Mouse (Mus musculus) embryo, embryonic 11 days (tissue): ENCODE results near the gene Nr2f6.

Source experiments
- DNase-seq: peaks from one replicate; pipeline ENCODE4 v3.0.0-alpha.2; 2015

Nr2f6 gene

DNA sequence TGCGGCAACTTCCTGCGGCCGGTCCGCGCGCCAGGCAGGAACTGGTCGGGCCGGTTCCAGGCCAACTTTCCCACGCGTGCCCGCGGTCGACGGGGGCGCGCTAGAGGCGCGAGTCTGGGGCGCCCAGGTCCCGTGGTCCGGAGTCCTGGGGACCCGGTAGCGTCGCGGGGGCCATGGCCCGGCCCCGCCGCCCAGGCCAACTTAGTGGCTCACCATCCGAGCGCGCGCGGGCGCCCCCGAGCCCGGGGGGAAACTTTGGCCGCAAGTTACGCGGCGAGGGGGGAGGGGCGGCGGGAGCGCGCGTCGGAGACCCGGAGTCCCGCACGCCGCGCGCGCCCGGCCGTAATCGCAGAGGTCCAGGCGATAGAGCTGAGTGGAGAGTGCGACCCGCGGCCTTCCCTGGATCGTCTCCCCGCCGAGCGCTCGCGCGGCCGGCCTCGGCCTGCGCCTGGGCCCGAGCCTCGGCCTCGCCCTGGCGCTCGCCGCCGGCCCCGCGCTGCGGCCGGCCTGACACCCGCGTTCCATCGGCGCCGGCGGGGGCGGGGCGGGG lies at the start of gene Nr2f6:
Gene Nr2f6, minus strand, starts transcription at position 540 of the 550 bp plus-strand sequence.
- peak; percentile 90 for DNase-seq

DNA sequence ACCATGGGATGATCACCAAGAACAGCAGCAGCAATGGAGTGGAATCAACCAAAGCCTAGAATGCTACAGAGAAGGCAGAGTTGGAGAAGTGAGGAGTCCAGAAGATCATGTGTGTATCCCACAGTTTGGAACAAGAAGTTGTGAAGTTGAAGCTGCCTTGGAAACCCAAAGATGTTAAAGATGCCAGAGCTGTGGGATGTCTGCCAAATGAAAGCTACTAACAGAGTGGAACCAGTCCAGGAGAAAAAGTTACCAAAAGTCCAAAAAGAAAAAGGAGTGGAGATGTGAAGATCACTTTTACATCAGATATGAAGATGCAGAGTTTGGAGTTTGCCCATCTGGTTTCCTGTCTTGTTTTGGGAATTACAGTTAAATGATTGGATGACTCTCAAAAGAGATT lies 40.4 kb upstream of the Nr2f6 start:
- no peak for DNase-seq

DNA sequence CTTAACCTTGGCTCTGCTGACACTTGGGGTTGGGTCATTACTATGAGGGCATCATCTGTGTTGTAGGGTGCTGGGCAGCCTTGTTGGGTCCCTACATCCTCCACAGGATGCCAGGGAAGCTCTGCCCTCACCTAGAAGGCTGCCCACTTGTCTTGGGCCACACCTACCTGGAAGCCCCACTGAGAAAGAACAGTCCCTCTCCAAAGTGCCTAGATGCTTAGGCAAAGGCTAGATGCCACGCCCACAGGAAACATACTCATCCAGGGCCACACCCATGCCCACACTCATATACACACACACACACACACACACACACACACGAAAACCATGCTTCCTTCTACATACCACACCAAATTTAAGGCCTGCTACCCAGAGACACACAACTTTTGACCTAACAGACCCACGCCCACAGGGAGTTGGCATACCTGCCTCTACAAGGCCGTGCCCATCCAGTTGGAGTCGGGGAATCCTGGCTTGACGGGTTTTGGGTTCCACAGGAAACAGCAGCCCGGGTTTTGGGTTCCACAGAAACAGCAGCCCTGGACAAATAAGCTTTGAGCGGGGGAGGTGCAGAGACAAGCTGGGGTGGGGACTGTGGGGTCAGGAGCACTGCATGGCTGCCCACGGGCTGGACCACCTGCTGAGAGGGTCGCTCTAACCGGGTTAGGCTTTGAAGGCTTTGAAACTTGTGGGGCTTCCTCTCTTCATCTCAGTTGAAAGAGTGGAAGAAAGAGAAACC lies 29.9 kb upstream of the Nr2f6 start:
- DNase-seq: no peak

DNA sequence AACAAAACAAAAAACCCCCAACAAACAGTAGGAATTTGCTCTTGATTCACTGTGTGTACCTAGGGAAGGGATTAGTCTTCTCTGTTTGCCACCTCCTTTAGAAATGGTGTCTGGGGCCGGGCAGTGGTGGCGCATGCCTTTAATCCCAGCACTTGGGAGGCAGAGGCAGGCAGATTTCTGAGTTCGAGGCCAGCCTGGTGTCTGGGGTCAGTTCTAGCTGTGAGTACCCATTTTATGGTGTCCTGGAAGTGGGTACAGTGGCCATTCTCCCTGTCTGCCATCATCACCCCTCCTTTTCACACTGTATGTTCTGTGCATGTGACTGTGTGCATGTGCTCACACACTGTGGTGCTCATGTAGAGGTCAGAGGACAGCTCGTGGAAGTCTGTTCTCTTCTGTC lies 26.5 kb upstream of the Nr2f6 start:
- no peak for DNase-seq

DNA sequence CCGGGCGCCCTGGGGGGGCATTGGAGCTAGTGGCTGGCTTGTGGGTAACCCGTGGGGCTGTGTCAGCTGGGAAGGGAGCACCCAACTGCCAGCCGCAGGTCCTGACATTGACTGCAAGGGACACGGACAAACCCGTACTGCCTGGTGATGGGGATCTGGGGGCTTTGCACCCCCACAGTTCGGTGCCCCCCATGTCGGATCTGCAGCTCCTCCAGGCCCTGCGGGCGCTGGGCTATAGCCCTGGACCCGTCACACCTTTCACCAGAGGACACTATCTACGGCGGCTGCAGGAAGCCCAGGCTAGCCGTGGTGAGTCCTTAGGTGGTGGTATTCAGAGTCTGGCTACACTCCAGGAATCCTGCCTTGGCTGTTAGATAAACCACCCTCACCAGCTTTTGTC lies 25.7 kb upstream of the Nr2f6 start:
- DNase-seq: no peak

DNA sequence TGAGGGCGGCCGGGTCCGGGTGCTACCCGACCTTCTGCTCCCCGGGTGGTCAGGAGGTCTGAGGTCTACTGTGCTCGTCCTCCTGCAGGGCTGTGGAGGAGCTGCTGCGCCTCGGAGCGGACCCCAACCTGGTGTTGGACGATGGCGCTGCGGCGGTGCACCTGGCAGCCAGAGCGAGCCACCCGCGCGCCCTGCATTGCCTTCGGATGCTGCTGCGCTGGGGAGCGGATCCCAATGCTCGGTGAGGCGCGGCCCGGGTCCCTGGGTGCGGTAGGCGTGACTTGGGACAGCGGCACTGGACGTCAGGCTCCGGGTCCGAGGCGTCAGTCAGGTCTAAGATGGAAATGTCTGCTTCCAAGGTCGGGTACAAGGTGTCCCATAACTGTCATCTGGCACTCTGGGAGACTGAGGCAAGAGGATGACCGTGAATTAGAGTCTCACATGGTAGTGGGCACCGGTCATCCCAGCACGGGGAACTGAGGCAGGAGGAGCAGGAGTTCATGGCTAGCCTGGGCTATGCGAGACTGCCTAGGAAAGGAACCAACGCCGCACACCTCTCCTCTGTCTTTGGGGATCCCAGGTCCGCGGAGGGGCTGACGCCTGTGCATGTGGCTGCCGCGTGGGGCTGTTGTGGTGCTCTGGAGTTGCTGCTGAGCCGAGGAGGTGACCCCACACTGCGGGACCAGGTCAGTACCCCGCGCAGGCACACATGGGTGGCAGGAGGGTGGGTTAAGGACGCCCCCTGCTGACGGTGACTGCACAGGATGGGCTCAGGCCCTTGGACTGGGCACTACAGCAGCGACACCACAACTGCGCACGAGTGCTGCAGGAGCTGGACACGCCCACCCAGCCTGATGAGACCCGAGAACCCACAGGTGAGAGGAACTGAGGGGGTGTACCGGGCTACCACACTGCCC lies 24.6 kb upstream of the Nr2f6 start:
- peak; percentile 86 for DNase-seq

DNA sequence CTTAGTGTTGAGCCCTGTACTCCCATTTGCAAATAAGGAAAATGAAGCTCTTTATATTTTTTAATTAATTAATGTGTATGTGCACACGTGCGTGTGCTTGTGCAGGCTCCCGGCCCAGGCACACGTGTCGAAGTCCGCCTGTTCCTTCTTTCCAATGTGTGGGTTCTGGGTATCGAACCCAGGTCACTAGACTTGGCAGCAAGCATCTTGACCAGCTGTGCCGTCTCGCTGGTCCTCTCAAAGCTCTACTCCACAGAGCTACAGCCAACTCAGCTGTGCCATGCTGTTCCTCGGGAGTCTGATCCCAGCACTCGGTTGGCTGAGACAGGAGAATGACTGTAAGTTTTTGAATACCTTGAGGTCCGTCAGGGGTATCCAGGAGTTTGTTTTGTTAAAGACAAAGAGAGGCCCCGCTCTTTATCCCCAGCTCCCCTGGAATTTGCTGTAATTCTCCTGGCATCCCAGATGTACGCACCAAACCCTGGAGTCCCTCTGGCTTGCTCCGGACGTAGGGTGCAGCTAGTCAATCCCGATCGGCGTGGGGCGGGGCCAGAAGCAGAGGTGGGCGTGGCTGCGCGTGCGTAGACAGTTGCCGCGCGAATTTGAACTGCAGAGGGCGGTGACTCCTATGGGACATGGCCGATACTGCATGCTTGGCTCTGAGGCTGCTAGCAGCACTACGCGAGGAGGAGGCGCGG lies 23.8 kb upstream of the Nr2f6 start, which contains the start of gene Ankle1:
Gene Ankle1, plus strand, starts transcription at position 610 of the 698 bp plus-strand sequence.
- DNase-seq: peak; percentile 96

DNA sequence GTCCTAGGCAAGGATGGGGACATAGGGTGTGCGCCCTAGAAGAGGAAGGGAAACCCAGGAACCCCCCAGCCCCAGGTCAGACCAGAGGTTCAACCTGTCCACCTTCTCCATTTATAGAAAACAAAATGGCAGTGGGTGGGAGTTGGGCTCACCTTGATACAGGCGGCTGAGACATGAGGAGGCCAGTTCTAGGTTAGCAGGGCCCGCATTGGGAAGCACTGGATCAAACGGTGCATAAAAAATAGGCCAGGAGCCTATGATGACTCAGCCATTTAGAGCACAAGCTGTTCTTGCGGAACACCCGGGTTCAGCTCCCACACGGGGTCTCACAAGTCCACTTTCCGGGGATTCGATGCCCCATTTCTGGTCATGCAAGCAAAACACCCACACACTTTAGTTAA lies 23.2 kb upstream of the Nr2f6 start:
- DNase-seq: peak; percentile 23

DNA sequence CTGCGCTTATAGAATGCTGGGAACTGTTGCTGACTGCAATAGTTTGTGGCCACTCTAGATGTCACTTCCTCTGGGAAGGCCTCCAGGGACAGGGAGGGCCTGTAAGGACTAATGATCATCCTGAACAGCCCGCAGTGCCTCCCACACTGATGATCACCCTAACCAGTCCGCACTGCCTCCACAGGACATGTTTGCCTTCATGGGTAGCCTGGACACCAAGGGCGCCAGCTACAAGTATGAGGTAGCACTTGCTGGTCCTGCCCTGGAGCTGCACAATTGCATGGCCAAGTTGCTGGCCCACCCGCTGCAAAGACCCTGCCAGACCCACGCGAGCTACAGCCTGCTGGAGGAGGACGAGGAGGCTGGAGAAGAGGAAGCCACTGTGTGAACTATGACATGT lies 22.3 kb upstream of the Nr2f6 start:
- DNase-seq: no peak

DNA sequence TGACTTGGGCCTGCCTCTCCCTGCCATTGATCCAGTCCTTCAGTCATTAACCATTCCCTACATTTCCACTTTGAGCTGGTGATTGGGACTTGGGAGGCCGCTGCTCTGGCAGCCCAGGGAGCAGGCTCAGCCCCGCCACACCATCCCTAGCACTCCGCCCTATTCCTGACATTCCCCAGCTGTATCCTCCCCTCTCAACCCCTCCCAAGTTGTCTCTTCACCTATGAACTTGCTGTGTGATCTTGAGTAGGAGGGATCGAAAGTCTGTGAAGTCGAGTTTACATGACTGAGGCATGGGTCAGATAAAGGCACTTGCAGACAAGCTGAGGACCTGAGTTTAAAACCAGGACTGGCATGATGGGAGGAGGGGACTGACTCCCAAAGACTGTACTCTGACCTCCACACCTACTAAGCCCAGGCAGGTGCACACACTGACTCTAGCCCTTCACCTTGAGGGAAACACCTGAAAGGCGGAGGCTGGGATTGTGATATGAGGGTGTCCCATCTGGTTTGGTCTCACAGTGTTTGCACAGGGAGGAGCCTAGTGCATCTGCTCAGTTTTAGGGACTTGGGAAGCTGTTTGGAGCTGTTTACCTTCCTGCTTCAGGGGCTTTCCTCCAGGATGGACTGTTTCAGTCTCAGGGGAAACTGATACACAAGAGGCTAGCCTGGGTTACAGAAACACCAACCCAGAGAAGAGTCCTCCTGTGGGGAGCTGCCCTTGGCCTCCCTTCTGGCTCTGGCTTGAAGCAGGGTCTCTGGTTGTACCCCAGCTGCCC lies 21.5 kb upstream of the Nr2f6 start:
- no peak for DNase-seq

DNA sequence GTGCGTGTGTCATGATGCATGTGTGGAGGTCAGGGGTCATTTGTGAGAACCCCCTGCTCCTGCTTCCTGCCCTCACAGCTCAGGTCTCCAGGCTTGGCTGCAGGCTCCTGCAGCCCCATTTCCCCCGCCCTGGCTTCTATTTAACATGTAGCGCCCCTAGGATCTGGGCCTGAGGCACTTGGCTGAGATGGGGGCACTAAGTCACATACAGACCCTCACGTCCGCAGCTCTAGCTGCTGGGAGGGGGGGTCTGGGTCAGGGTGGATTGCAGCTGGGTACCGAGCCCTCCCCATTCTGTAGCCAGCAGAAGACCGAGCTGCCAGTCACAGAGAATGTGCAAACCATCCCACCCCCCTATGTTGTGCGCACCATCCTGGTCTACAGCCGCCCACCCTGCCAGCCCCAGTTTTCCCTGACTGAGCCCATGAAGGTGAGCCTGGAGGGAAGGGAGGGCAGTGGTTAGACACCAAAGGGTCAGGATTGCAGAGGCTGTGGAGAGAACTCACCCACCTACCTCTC lies 20.7 kb upstream of the Nr2f6 start:
- DNase-seq: no peak

DNA sequence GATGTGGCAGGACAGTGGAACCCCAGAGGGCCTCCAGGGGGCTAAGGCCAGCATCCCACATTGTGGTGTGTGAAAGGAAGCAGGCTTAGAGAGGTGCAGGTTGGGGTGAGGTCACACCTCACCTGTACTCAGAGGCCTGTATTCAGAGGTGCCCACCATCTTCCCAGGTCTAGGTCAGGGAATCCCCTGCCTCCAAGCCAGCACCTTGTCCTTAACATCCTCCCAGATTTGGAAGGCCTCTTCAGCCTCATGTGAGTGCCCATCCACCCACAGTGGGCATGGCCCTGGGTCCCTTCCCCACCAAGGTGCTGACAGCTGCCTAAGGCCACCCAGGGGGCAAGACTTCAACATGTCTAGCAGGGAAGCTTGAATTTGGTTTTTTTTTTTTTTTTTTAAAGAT lies 19.7 kb upstream of the Nr2f6 start:
- no peak for DNase-seq

DNA sequence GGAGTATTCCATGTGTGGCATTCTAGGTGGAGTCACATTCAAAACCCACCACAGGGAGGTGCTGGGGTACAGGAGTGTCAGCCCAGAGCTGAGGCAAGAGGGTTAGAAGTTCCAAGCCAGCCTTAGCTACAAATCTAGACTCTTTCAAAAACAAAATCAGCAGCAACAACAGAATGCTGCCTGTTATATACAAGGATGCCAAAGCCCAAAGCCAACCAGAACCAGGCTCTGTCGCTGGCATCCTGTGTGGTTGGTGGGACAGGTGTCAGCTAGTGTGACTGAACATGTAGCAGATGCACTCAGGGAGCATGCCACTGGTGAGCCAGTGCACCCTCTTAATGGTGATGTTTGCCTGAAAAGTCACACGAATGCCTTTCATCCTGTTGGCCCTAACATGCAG lies 19.1 kb upstream of the Nr2f6 start:
- no peak for DNase-seq

DNA sequence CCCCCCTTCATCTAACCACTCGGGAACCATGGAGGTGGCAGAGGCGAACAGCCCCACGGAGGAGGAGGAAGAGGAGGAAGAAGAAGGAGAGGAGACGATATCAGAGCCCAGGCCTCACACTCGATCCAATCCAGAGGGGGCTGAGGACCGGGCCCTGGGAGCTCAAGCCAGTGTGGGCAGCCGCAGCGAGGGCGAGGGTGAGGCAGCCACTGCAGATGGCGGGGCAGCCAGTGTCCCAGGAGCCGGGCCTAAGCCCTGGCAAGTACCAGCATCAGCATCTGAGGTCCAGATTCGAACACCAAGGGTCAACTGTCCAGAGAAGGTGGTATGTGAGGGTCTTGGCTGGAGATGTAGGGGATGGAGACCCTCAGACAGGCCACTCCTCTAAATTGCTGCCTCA lies 15.9 kb upstream of the Nr2f6 start:
- no peak for DNase-seq

DNA sequence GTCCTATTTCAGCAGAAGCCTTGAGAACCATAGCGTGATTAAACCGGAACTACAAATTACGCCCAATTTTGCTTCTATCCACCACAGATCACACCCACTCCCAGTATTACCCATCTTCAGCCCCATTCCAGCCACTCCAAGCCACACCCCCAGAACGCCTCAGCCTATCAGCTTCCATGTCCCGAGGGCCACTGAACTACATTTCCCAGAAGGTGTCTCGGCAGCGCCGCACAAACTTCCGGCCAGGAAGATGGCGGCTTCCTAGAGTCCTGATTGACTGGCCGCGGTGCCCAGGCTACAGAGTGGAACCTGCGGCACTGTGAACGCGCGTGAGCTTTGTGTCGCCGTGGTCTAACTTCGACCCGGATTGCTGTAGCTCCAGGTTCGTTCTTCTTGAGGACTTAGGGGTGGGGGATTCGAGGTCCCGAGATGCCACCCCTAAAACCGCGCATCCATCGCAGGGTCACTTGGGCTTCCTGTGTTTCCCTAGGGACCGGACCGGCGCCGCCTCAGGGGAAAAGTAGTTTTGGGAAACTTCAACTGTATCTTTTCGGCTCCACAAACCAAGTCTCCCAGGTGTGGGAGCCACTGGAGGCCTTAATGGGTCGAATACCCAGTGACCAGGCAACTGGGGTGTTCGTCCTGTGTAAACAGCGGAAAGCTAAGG lies 15.0 kb upstream of the Nr2f6 start, which contains the start of gene Babam1:
Gene Babam1, plus strand, starts transcription at position 223 of the 667 bp plus-strand sequence.
- peak; percentile 96 for DNase-seq

DNA sequence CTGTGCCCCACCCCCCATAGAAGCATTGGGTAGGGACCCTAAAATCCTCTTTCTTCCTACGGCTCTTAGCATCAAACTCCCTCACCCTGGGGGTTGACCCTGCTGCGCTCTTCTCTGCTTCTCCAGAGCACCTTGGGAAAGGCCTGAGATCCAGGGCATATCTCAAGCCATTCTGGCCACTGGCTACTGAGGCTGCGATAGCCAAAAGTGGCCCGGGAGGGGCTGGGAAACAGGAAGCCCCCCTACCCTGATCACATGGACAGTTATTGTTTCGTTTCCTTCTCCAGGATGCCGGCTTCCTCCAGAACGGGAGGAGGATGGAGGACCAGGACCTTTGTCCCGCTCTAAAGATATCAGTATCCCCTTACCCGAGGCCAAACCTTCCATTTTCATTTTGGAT lies 13.9 kb upstream of the Nr2f6 start, which contains the start of gene Ushbp1:
Gene Ushbp1, minus strand, starts transcription at position 174 of the 400 bp plus-strand sequence.
- no peak for DNase-seq

DNA sequence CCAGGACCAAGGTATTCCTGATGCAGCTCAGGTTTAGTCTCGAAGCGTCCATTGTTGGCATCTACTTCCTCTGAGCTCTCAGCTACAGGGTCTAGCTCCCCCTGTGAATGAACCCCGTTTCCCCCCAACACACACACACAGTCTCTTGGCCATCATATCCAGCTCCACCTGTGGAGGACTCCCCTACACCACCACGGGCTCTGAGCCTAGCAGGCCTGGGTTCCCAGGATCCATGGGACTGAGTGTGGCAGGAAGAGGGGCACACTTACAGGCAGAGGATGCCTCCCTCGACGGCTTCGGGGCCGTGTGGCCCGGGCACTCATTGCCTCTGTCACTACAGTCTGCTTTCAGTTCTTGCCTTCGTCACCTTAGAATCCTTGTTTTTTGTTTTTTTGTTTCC lies 13.3 kb upstream of the Nr2f6 start:
- no peak for DNase-seq

DNA sequence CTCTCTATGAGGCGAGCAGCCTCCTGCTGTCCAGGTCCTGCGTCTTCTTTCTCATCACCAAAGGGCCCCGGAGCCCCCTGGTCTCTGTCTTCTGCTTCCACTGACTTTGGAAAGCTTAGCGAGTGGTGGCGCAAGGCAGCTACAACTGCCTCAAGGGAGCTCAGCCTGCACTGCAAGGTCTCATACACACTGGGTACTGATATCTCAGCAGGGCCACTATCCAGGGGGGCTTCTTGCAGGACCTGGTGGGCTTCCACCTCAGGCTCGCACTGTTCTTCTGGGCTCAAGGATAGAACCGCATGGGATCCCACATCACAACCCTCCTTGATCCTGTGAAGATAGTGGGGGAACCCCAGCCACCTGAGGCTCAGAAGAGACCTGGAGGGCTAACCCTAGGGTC lies 12.7 kb upstream of the Nr2f6 start:
- no peak for DNase-seq

DNA sequence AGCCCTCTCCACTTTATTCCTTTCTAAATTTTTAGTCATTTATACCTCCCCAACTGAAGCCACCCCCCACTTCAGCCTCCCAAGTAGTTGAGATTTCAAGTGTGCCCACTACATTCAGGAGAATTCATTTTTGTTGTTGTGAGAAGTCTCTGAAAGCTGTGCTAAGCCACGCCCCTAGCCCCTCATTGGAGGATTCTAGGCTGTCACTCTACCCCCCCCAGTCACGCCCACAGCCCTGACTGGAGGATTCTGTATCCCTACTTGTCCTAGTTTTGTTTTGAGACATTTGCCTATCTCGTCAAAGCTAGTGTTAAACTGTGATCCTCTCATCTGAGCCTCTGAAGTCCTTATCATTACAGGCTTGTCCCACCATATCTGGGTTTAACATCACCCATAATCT lies 11.1 kb upstream of the Nr2f6 start:
- DNase-seq: peak; percentile 76

DNA sequence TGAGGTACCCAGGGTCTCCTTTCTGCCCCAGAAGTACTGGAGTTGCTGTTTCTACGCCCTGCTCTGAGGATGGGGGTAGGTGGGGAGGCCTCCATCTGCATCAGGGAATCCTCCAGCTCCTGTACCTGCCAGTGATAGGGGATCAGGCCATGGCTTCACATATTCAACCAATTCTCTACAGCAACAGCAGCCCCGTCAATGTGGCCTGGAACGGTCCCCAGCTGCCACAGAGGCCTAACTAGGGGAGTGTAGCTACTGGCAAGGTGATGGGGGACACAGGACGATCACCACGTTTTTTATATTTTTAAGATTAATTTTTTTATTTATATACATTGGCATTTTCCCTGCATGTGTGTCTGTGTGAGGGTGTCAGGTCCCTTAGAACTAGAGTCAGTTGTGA lies 10.6 kb upstream of the Nr2f6 start:
- no peak for DNase-seq

DNA sequence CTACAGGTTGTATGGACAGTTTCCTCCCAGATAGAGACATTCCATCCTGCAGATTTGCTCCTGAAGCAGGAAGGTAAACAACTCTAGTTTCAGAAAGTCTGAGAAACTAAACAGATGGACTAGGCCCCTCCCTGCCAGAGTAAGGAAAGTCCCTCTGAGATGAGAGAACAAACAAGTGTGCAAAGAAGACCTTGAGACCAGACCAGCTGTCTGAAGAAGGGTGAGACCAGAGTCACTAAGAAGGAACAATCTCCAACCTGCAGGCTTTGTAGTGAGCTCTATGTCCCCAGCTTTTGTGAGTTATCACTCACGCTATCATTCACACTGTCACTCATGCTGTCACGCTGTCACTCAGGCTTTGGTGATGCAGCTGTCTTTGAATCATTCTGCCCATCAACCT lies 9.9 kb upstream of the Nr2f6 start:
- DNase-seq: no peak
